Mouse (Mus musculus) lung, postnatal 0 days (tissue): ENCODE data around the gene Ppfia4.

Experiments
- CTCF ChIP-seq: IDR thresholded peaks from 2 replicates; pipeline ENCODE4 v1.5.1; 2016; ENCODE audit warnings: antibody characterized with exemption, mild to moderate bottlenecking
- EP300 ChIP-seq: IDR thresholded peaks from 2 replicates; pipeline ENCODE4 v1.6.1; 2016; ENCODE audit warnings: antibody characterized with exemption, mild to moderate bottlenecking, control low read depth

- no peak for TF ChIP-seq EP300
- TF ChIP-seq CTCF = no peak
Observed at GRCm38 (mm10) chr1:134361857-134362212, 29.1 kb upstream of the Ppfia4 start, which contains the start of gene Tmem183a.
